Mouse (Mus musculus): ENCODE results near the gene 1700018F24Rik.

DNA sequence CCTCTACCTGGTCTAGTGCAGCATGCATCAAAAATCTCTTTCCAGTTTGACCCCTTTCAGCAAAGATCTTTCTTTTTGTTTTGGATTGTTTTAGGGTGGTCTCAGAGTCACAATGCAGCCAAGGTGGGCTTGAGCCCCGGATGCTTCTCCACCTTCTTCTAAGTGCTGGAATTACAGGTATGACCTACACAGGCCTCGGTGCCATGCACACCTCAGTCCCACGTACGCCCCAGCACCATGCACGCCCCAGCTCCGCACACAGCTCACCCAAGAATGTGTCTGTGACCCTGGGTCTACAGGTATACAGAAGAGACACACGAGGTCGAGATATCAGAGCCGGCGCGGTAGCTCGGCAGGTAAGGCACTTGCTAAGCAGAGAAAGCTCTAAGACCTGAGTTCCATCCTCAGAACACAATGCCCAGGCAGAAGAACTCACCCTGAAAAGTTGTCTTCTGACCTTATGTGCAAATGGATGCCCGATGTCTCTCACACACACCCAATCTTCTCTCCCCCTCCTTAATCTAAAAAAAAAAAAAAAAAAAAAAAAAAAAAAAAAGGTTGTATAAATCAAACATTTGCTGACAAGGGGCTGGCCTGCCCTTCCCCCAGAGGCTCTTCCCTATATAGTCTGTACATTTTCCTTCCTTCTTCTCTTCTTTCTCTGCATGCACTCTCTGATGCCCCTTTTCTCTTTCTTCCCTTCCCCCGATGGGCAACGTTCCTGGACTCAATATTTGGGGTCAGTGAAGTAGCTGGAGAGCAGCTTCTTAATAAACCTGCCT lies 33.7 kb upstream of the 1700018F24Rik start:
- no peak for TF ChIP-seq CTCF (IDR thresholded peaks at IDR 0.05; ENCODE audit: low read depth, low read length)
- no peak for TF ChIP-seq POLR2A (IDR thresholded peaks at IDR 0.05; ENCODE audit: borderline replicate concordance, low read depth, low read length)

Data from bone marrow macrophage, adult 2 months (primary cell).